Mouse (Mus musculus) kidney, embryonic 16.5 days (tissue): ENCODE measurements around the gene Slc44a5. TPM values are rescaled to one million over a fixed set of nuclear protein-coding genes. Genes with fewer than 3 reads are reported as not detected.

Experiments
- ATAC-seq: fragments of 200-750 bp; cut with Nextera tagmentation; 2 replicates; pipeline ENCODE4 v1.8.0; 2017; ENCODE audit warnings: moderate TSS enrichment; ENCODE audit not compliant: low FRiP score, low TSS enrichment
- H3K27ac ChIP-seq: fragments of 300-500 bp; sonication (generic); 2 replicates; pipeline ENCODE4 v1.5.1; 2014; ENCODE audit warnings: low read length
- H3K27me3 ChIP-seq: fragments of 300-500 bp; sonication (generic); 2 replicates; pipeline ENCODE4 v1.6.1; 2014; ENCODE audit warnings: low read length, control low read depth, mixed read lengths; ENCODE audit not compliant: insufficient read depth
- H3K36me3 ChIP-seq: fragments of 300-500 bp; sonication (generic); 2 replicates; pipeline ENCODE4 v1.6.1; 2014; ENCODE audit warnings: low read length, control low read depth, mixed read lengths; ENCODE audit not compliant: insufficient read depth
- H3K4me1 ChIP-seq: fragments of 300-500 bp; sonication (generic); 2 replicates; pipeline ENCODE4 v1.6.1; 2014; ENCODE audit warnings: low read length, control low read depth, mixed read lengths; ENCODE audit not compliant: insufficient read depth
- H3K4me2 ChIP-seq: fragments of 300-500 bp; sonication (generic); replicated peaks from 2 replicates; pipeline ENCODE4 v1.6.1; 2014; ENCODE audit warnings: low read depth, low read length
- H3K4me3 ChIP-seq: fragments of 300-500 bp; sonication (generic); 2 replicates; pipeline ENCODE4 v1.5.1; 2014; ENCODE audit warnings: mild to moderate bottlenecking, low read length
- H3K9ac ChIP-seq: fragments of 300-500 bp; sonication (generic); replicated peaks from 2 replicates; pipeline ENCODE4 v1.6.1; 2014; ENCODE audit warnings: low read length
- H3K9me3 ChIP-seq: fragments of 300-500 bp; sonication (generic); 2 replicates; pipeline ENCODE4 v1.6.1; 2016; ENCODE audit warnings: low read length, control low read depth
- WGBS: fragments of 180-500 bp; shearing (Covaris S2); extraction: QIAGEN DNeasy Blood & Tissue Kit; methylation state at CpG from one replicate; pipeline ENCODE4 v1.1.7; 2014; 5-methylcytosine and 5-hydroxymethylcytosine counted together
- polyA plus RNA-seq: library from polyadenylated mRNA; unstranded; fragments of >200 nt; fragmentation: Nextera tagmentation; extraction: Ambion mirVana; gene quantifications from 2 replicates; pipeline ENCODE4 v1.2.1, GENCODE M21; 2015

Gene Slc44a5
- polyA plus RNA-seq, 1 experiment from 2014 or later, result 0.65 TPM

DNA sequence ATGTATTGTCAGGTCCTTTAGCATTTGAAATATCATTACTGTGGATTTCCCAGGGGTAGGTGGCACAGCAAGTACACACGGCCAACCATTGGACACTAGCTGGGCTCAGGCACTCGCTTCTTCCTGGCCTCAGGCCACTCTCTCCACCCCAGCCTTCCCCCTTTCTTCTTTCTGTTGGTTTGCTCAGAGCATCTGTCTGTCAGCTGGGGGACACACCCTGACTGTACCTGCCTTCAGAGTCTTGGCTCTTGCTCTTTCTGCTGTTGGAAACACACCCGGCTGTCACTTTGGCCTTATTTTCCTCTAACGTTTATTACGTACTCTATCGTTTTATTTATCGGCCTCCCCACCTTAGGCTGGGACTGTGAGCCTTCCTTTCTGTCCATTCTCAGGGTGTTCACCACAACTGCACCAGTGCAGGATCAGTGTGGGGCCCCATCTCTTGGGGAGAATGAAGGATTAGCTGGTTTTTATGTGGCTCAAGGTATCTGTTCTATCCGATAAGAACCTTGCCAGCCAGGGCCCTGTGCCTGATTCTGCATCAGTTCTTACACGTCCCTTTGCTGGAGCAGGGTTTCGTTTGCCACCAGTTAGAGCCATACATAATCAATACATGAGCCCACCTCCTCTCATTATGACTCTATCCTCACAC is 220.1 kb downstream of the Slc44a5 start:
- 70% methylated on average over 10 of the region's 10 CpGs for WGBS

DNA sequence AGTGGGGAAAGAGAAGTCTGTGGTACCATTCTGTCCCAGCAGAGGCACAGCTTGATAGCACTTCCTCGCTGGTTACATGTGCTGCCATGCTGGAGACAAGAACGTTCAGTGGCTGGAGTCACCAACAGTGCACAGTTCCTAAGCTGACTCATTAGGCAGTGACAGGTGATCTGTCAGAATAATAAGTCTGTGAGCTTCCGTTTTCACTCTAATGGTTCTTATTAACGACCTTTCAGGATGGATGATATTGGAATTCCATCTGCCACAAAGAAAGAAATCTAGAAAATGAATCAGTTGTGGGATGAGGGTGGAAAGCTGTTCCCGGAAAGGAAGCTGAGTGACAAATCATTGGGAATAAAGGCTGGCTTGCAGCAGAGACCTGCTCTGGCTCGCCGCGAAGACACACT is 227.2 kb downstream of the Slc44a5 start:
- ATAC-seq, result no peak
- H3K9me3 ChIP-seq, result no peaks in the 10 kb centered on the region
- no peak overlapping the region for H3K9ac ChIP-seq
- H3K4me1 ChIP-seq, result no peaks in the 10 kb centered on the region
- WGBS, result 50% methylated on average over 8 of the region's 8 CpGs
- no peaks in the 10 kb centered on the region for H3K36me3 ChIP-seq
- no peak overlapping the region for H3K4me3 ChIP-seq
- H3K4me2 ChIP-seq, result no peak overlapping the region
- H3K27me3 ChIP-seq, result no peaks in the 10 kb centered on the region
- no peak overlapping the region for H3K27ac ChIP-seq

More for the DNA sequence above, 220.1 kb downstream of the Slc44a5 start:
- no peaks in the 10 kb centered on the region for H3K9me3 ChIP-seq
- no peaks in the 10 kb centered on the region for H3K27me3 ChIP-seq
- H3K36me3 ChIP-seq, result no peaks in the 10 kb centered on the region
- H3K27ac ChIP-seq, result no peak overlapping the region
- H3K4me1 ChIP-seq, result peaks cover 16% of the 10 kb centered on the region
- no peak overlapping the region for H3K4me3 ChIP-seq
- H3K9ac ChIP-seq, result no peak overlapping the region
- H3K4me2 ChIP-seq, result no peak overlapping the region; the same call in 1 of the 2 replicates
- no peak; the same call in 1 of the 2 replicates for ATAC-seq

- no peaks in the 10 kb centered on the region for H3K36me3 ChIP-seq
- H3K4me2 ChIP-seq, result no peak overlapping the region
- H3K4me3 ChIP-seq, result no peak overlapping the region
- no peaks in the 10 kb centered on the region for H3K9me3 ChIP-seq
- no peak overlapping the region for H3K27ac ChIP-seq
- WGBS, result 85% methylated on average over 12 of the region's 12 CpGs
- no peaks in the 10 kb centered on the region for H3K27me3 ChIP-seq
- no peak for ATAC-seq
- no peaks in the 10 kb centered on the region for H3K4me1 ChIP-seq
- no peak overlapping the region for H3K9ac ChIP-seq
Observed at GRCm38 (mm10) chr3:154201796-154202195, 228.6 kb downstream of the Slc44a5 start.

DNA sequence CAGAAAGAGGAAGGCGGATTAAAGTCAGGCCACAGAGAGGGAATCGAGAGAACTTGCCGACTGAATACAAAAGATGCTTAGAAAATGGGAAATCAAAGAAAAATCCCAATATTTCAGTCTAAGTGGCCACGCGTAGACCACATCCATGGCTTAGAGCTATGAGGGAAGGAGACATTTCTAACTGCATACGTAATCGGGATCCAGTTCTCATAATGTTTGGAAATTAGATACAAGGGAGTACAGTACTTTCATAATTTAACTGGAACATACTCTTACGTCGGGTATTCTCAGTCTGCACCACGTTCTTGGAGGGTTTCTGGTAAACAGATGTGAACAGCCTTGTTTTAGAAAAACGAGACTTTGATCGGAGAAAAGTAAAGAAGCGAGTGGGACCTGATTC is 229.1 kb downstream of the Slc44a5 start:
- 88% methylated on average over 13 of the region's 13 CpGs for WGBS
- no peak for ATAC-seq
- no peaks in the 10 kb centered on the region for H3K36me3 ChIP-seq
- H3K4me2 ChIP-seq, result no peak overlapping the region
- H3K9me3 ChIP-seq, result no peaks in the 10 kb centered on the region
- no peak overlapping the region for H3K27ac ChIP-seq
- H3K4me1 ChIP-seq, result no peaks in the 10 kb centered on the region
- H3K4me3 ChIP-seq, result no peak overlapping the region
- H3K9ac ChIP-seq, result no peak overlapping the region
- H3K27me3 ChIP-seq, result no peaks in the 10 kb centered on the region

DNA sequence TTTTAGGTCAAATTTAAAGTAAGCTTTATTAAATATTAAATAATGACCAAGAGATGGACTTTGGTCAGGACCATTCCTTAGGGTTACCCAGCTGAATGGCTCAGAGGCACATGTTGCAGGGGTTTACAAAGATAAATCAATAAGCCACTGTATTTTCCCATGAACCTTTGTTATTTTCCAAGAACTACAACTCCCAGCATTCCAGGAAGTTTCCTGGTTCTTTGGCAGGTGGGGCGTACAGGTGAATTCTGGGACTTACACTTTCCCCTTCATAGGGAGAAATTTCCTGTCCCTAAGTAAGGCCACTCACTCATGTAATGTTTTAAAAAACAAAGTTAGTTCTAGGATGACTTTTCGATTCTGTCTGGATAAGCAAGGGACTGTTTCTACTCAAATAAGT is 235.2 kb downstream of the Slc44a5 start:
- Histone ChIP-seq H3K9ac (no peak overlapping the region), H3K4me1 (peaks cover 11% of the 10 kb centered on the region), H3K27me3 (no peaks in the 10 kb centered on the region), H3K27ac (no peak overlapping the region), H3K4me3 (no peak overlapping the region), H3K9me3 (no peaks in the 10 kb centered on the region), H3K36me3 (no peaks in the 10 kb centered on the region), H3K4me2 (no peak overlapping the region)
- no peak for ATAC-seq
- WGBS, result 85% methylated on average over 2 of the region's 2 CpGs

DNA sequence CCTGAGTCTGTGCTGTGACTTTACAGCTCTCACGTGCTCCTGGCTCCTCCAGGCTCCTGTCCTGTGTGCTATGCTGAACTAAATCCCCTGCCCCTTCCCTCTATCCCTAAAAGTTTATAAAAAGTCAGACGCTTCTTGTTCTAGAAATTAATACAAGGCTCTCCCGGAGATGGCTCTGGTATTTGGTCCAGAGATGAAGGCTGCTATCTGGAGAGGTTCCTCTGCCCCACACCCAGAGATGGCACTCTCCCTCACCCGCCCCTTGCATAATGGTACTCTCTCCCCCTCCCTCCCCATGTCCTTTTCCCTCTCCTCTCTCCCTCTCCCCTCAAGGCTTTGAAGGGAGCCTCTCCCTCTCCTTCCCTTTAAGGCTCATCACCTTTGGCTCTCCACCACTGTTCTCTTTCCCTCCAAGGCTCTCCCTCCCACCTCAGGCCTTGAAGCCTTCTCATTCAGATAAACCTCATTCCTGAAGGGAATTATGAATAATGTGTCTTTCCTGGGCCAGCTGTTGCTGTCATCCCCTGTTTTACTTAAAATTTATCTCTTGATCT is 236.0 kb downstream of the Slc44a5 start:
- H3K9me3 ChIP-seq, result no peaks in the 10 kb centered on the region
- 0 out of 2 replicates have a peak, but pooled peaks have one; percentile 7 for ATAC-seq
- no peak overlapping the region for H3K4me3 ChIP-seq
- no peaks in the 10 kb centered on the region for H3K36me3 ChIP-seq
- WGBS, result 30% methylated on average over 4 of the region's 4 CpGs
- no peak overlapping the region for H3K4me2 ChIP-seq
- peaks cover 11% of the 10 kb centered on the region for H3K4me1 ChIP-seq
- no peaks in the 10 kb centered on the region for H3K27me3 ChIP-seq
- no peak overlapping the region for H3K27ac ChIP-seq
- no peak overlapping the region for H3K9ac ChIP-seq

DNA sequence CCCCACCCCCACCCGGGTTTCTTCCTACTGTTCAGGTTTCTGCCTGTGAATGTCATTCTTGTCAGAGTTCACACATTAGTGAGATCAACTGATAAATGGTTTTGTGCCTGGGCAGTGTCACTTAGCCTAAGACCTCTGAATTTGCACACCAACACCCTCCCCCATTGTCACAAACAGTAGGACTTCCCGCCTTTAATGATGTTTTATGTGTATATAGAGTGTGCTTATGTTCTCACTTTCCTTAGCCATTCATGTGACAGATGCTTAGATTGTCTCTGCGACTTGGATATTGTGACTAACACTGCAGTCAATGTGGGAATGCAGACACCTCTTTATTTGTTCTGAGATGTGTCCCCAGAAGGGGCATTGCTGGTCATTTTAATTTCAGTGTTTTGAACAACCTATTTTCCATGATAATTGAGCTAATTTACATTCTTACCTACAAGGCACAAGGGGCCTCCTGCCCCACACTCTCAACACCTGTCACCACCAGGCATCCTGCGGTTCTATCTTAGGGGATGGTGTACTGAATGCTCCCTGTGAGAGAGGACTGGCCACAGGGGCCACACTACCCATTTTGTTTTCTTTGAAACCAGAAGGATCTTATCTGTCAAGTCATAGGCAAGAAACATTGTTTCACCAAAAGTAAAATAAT is 236.7 kb downstream of the Slc44a5 start:
- Histone ChIP-seq H3K4me2 (no peak overlapping the region), H3K4me3 (no peak overlapping the region), H3K27me3 (no peaks in the 10 kb centered on the region), H3K9me3 (no peaks in the 10 kb centered on the region), H3K9ac (no peak overlapping the region), H3K36me3 (no peaks in the 10 kb centered on the region), H3K4me1 (peaks cover 11% of the 10 kb centered on the region), H3K27ac (no peak overlapping the region)
- ATAC-seq, result peak; percentile 57; the same call in 1 of the 2 replicates
- WGBS, result 9% methylated on average over 4 of the region's 4 CpGs

- H3K9ac ChIP-seq, result no peak overlapping the region
- 21% methylated on average over 10 of the region's 10 CpGs for WGBS
- no peaks in the 10 kb centered on the region for H3K9me3 ChIP-seq
- no peak overlapping the region for H3K27ac ChIP-seq
- peak; percentile 71; the same call in 1 of the 2 replicates for ATAC-seq
- H3K4me1 ChIP-seq, result peaks cover 11% of the 10 kb centered on the region
- H3K4me2 ChIP-seq, result no peak overlapping the region
- no peaks in the 10 kb centered on the region for H3K36me3 ChIP-seq
- H3K4me3 ChIP-seq, result no peak overlapping the region
- H3K27me3 ChIP-seq, result no peaks in the 10 kb centered on the region
Observed at GRCm38 (mm10) chr3:154210431-154211055, 237.3 kb downstream of the Slc44a5 start.

DNA sequence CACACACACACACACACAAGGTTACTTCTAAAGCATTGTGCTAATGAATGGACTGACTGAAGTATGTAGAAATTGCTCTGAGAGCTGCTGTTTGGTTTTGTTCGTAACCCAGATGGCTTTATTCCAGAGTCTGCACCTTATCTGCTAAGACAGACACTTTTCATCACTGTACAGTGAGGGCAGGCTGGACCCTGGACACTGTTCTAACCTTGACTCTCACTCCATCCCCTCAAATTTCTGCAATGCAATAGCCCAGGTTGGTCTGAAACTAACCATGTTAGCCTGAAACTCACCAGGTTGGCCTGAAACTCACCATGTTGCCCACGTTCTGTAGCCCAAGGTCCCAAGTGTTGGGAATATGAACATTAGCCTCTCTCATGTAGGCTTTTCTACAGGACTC is 239.3 kb downstream of the Slc44a5 start:
- Histone ChIP-seq H3K27ac (no peak overlapping the region), H3K9ac (no peak overlapping the region), H3K4me3 (no peak overlapping the region), H3K27me3 (no peaks in the 10 kb centered on the region), H3K4me2 (no peak overlapping the region), H3K4me1 (peaks cover 11% of the 10 kb centered on the region), H3K36me3 (no peaks in the 10 kb centered on the region), H3K9me3 (no peaks in the 10 kb centered on the region)
- ATAC-seq, result no peak
- 90% methylated on average over 2 of the region's 2 CpGs for WGBS

DNA sequence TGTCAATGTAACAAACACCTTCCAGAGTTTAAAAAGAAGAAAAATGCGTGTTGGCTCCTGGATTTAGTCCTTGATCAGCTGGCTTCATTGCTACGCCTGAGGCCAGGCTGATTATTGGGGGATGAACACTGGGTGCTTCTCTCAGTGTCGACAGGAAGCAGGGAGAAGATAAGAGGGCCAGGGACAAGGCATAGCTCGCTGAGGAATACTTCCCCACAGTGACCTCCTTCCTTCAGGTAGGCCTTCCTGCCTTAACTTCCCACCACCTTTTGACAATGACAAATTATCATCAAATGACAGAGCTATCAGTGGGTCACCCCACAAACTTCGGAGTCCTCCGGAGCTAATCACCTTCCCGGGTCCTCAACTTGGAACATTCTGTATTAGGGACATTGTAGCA is 242.1 kb downstream of the Slc44a5 start:
- Histone ChIP-seq H3K9ac (no peak overlapping the region), H3K27ac (no peak overlapping the region), H3K36me3 (no peaks in the 10 kb centered on the region), H3K27me3 (no peaks in the 10 kb centered on the region), H3K4me2 (no peak overlapping the region), H3K4me3 (no peak overlapping the region), H3K9me3 (no peaks in the 10 kb centered on the region), H3K4me1 (peaks cover 8% of the 10 kb centered on the region)
- ATAC-seq, result no peak
- WGBS, result 74% methylated on average over 7 of the region's 7 CpGs
